Mouse (Mus musculus): Measurements from ENCODE around the gene 1110051M20Rik.

DNA sequence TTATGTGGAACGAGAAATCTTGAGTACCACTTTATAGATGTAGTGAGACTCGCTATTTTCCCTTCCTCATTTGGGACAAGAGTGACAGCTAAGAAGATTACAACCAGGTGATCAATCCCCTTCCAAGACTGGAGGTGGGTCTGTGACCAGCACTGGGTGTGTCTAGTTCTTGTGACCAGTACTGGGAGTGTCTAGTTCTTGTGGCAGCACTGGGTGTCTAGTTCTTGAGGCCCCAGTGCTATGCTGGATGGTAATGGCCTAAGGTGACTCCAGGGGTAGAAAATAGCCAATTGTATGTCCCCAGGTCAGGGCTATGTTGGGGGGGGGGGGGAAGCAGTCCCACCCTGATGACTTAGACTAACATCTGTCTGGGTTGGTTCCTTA lies 165.1 kb downstream of the 1110051M20Rik start:
- no peak for TF ChIP-seq CTCF (conservative IDR thresholded peaks at IDR 0.05 in 1 of 2, IDR thresholded peaks at IDR 0.05 in 1 of 2; ENCODE audit: low read depth in 2 of 2, low read length in 2 of 2)
- TF ChIP-seq MYC (IDR thresholded peaks at IDR 0.05; ENCODE audit: low read depth, low read length): no peak
- no peak for TF ChIP-seq MXI1 (IDR thresholded peaks at IDR 0.05; ENCODE audit: low read depth, low read length)
- TF ChIP-seq MEF2A (IDR thresholded peaks at IDR 0.05; ENCODE audit: borderline replicate concordance, low read depth, low read length): no peak
